Mouse (Mus musculus) myocyte (in vitro differentiated cells): ENCODE results near the gene Tceanc2.

Source experiments
- E2F4 ChIP-seq: IDR thresholded peaks from one replicate; pipeline ENCODE4 v1.6.1; 2011; ENCODE audit warnings: mild to moderate bottlenecking, control low read depth, moderate library complexity; ENCODE audit not compliant: insufficient read depth
- POLR2A ChIP-seq: IDR thresholded peaks from one replicate; pipeline ENCODE4 v1.6.1; 2011; ENCODE audit warnings: low read depth, mild to moderate bottlenecking, control low read depth, moderate library complexity; ENCODE audit not compliant: insufficient read length
- POLR2AphosphoS2 ChIP-seq: IDR thresholded peaks from one replicate; pipeline ENCODE4 v1.6.1; 2011; ENCODE audit warnings: low read depth, control low read depth; ENCODE audit not compliant: insufficient read length
- TCF12 ChIP-seq: IDR thresholded peaks from one replicate; pipeline ENCODE4 v1.6.1; 2011; ENCODE audit warnings: mild to moderate bottlenecking, control low read depth; ENCODE audit not compliant: poor library complexity, insufficient read depth, severe bottlenecking

GRCm38 (mm10) chr4:107198072-107198471, 19.2 kb upstream of the Tceanc2 start:
- TF ChIP-seq POLR2A (no peak), POLR2AphosphoS2 (no peak), E2F4 (no peak), TCF12 (no peak)
